ENCODE assay signal across 9 mouse cellular contexts in genomic region chr10:100865501-100866181, GRCm38 (mm10).
DNase-seq lines count a peak whose midpoint lies in the region; ATAC-seq and TF ChIP-seq lines count a peak whose summit lies in the region.
"Had no signal": no experiment of that assay in that cellular context is flagged by ENCODE, and none has a peak within 500 bp of the region (broad histone marks: within the 10 kb centered on the region; RNA-seq: fewer than 3 reads in every experiment).

No protein-coding gene starts in this region.

- H3K9me3 ChIP-seq in embryonic facial prominence, embryonic 14.5 days (ENCODE audit: control insufficient read depth, low read length): no peaks in the 10 kb centered on the region
- no peaks in the 10 kb centered on the region for H3K9me3 ChIP-seq in hindbrain, postnatal 0 days (ENCODE audit: low read length)
- no peaks in the 10 kb centered on the region for H3K9me3 ChIP-seq in midbrain, postnatal 0 days (ENCODE audit: low read length)
- H3K9me3 ChIP-seq: heart, embryonic 15.5 days had no signal

- H3K4me2 ChIP-seq in embryonic facial prominence, embryonic 14.5 days (ENCODE audit: low read depth, low read length): no peak overlapping the region
- peak overlapping the region; percentile 6; the same call in 1 of the 2 replicates for H3K4me2 ChIP-seq in hindbrain, postnatal 0 days (ENCODE audit: low read depth, low read length)
- peak overlapping the region; percentile 18 for H3K4me2 ChIP-seq in midbrain, postnatal 0 days (ENCODE audit: low read depth, low read length, poor library complexity, severe bottlenecking)
- H3K4me2 ChIP-seq: heart, embryonic 15.5 days had no signal

- no peaks in the 10 kb centered on the region for H3K36me3 ChIP-seq in embryonic facial prominence, embryonic 14.5 days (ENCODE audit: control insufficient read depth, insufficient read depth, low read length)
- no peaks in the 10 kb centered on the region for H3K36me3 ChIP-seq in hindbrain, postnatal 0 days (ENCODE audit: insufficient read depth, low read length)
- no peaks in the 10 kb centered on the region for H3K36me3 ChIP-seq in midbrain, postnatal 0 days (ENCODE audit: insufficient read depth, low read length)
- H3K36me3 ChIP-seq: heart, embryonic 15.5 days had no signal

- H3K9ac ChIP-seq in embryonic facial prominence, embryonic 14.5 days (ENCODE audit: low read depth, low read length): no peak overlapping the region
- H3K9ac ChIP-seq in hindbrain, postnatal 0 days (replicated peaks; ENCODE audit: low read length): no peak overlapping the region
- H3K9ac ChIP-seq in midbrain, postnatal 0 days (replicated peaks; ENCODE audit: low read length, poor library complexity, severe bottlenecking): no peak overlapping the region
- H3K9ac ChIP-seq: heart, embryonic 15.5 days had no signal

- H3K27ac ChIP-seq in embryonic facial prominence, embryonic 14.5 days (replicated peaks; ENCODE audit: low read depth, low read length): no peak overlapping the region
- no peak overlapping the region; the same call in none of the 2 replicates for H3K27ac ChIP-seq in hindbrain, postnatal 0 days
- peak overlapping the region; percentile 6; the same call in 1 of the 2 replicates for H3K27ac ChIP-seq in midbrain, postnatal 0 days (ENCODE audit: low read depth, low read length)
- H3K27ac ChIP-seq: heart, embryonic 15.5 days had no signal

- H3K4me1 ChIP-seq in embryonic facial prominence, embryonic 14.5 days (ENCODE audit: control insufficient read depth, insufficient read depth, low read length): no peaks in the 10 kb centered on the region
- no peaks in the 10 kb centered on the region for H3K4me1 ChIP-seq in hindbrain, postnatal 0 days (ENCODE audit: insufficient read depth, low read length)
- H3K4me1 ChIP-seq in midbrain, postnatal 0 days (ENCODE audit: insufficient read depth, low read length): no peaks in the 10 kb centered on the region; the same call in 1 of the 2 replicates
- H3K4me1 ChIP-seq: heart, embryonic 15.5 days had no signal

- 48% methylated on average over 6 of the region's 6 CpGs for WGBS in embryonic facial prominence, embryonic 14.5 days
- WGBS in hindbrain, postnatal 0 days: 9% methylated on average over 6 of the region's 6 CpGs
- WGBS in midbrain, postnatal 0 days: 6% methylated on average over 6 of the region's 6 CpGs

- intact Hi-C loops in gastrocnemius, postnatal 14 days (cut with DNase I; ENCODE audit: low total_unique reads): no loop called here

- DNase-seq in ZHBTc4 (ENCODE audit: low read depth, low spot score): peak; percentile 15
- DNase-seq in embryonic facial prominence, embryonic 14.5 days (ENCODE audit: low spot score): peak; percentile 37
- DNase-seq in hindbrain, postnatal 0 days (ENCODE audit: low spot score): peak; percentile 87
- DNase-seq in midbrain, postnatal 0 days (ENCODE audit: low spot score): peak; percentile 88
- DNase-seq in gastrocnemius, postnatal 14 days: no peak
- DNase-seq in lung, postnatal 10 days: no peak
- no peak for DNase-seq in ovary, postnatal 10 days (ENCODE audit: low spot score)
- no peak for DNase-seq in lung, postnatal 4 days

- no peak overlapping the region for H3K4me3 ChIP-seq in embryonic facial prominence, embryonic 14.5 days (ENCODE audit: low read depth, low read length)
- H3K4me3 ChIP-seq in hindbrain, postnatal 0 days (ENCODE audit: low read length): no peak overlapping the region
- peak overlapping the region; percentile 14 for H3K4me3 ChIP-seq in midbrain, postnatal 0 days (ENCODE audit: low read depth, low read length)
- H3K4me3 ChIP-seq: heart, embryonic 15.5 days had no signal

- no peak for TF ChIP-seq CTCF in hindbrain, postnatal 0 days (IDR thresholded peaks at IDR 0.05; ENCODE audit: low read depth)
- TF ChIP-seq CTCF in midbrain, postnatal 0 days (IDR thresholded peaks at IDR 0.05): no peak

- no peaks in the 10 kb centered on the region for H3K27me3 ChIP-seq in embryonic facial prominence, embryonic 14.5 days (replicated peaks; ENCODE audit: control insufficient read depth, insufficient read depth, low read length)
- H3K27me3 ChIP-seq in hindbrain, postnatal 0 days (ENCODE audit: insufficient read depth, low read length): no peaks in the 10 kb centered on the region
- H3K27me3 ChIP-seq in midbrain, postnatal 0 days (ENCODE audit: insufficient read depth, low read length): no peaks in the 10 kb centered on the region
- H3K27me3 ChIP-seq: heart, embryonic 15.5 days had no signal

- ATAC-seq in embryonic facial prominence, embryonic 14.5 days (ENCODE audit: low read depth): no peak
- peak; percentile 87 for ATAC-seq in hindbrain, postnatal 0 days
- peak; percentile 89 for ATAC-seq in midbrain, postnatal 0 days (ENCODE audit: low FRiP score)

Comparison
In these comparisons a context has a peak if more than half of its experiments do, and no peak if none do; other contexts are left out.
1. DNase-seq: peak in ZHBTc4 (single experiment), embryonic facial prominence, embryonic 14.5 days (single experiment), hindbrain, postnatal 0 days (single experiment) and midbrain, postnatal 0 days (single experiment); none in gastrocnemius, postnatal 14 days (single experiment), lung, postnatal 10 days (single experiment), ovary, postnatal 10 days (single experiment) and lung, postnatal 4 days (0 of 2).